Mouse (Mus musculus): Measurements from ENCODE around the gene Ttc27. TPM values are rescaled to one million over a fixed set of nuclear protein-coding genes. Genes with fewer than 3 reads are reported as not detected.

Gene Ttc27
- polyA plus RNA-seq, 1 experiment from 2014 or later = 8.8 TPM

GRCm38 (mm10) chr17:74860180-74860993 lies 142.9 kb downstream of the Ttc27 start:
- Histone ChIP-seq H3K4me1 (ENCODE audit: insufficient read depth, low read depth, low read length) (no peaks in the 10 kb centered on the region; the same call in 1 of the 2 replicates), H3K9me3 (ENCODE audit: low read length) (no peaks in the 10 kb centered on the region)

DNA sequence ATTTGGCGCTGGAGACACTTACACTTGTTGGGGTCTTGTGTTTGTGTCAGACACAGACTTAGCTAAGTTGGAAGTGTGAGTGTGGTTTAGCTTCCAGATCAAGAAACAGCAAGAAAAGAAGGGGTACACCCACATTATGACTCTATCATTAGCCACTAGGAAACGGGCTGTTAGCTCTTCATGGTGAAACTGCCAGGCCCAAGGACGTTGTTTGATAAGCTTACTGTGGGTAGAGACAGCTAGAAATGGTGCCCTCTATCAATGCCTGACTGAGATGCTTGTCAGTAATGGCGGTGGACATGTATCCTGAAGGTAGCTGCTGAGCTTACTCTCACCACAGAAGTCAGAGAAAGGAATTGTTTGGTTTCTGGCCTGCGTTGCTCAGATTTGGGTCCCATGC lies 146.3 kb downstream of the Ttc27 start:
- Histone ChIP-seq H3K27ac (ENCODE audit: low read length) (no peak overlapping the region), H3K36me3 (ENCODE audit: insufficient read depth, low read length) (no peaks in the 10 kb centered on the region), H3K9ac (replicated peaks; ENCODE audit: low read depth) (no peak overlapping the region), H3K27me3 (replicated peaks; ENCODE audit: insufficient read depth, low read length) (no peaks in the 10 kb centered on the region), H3K9me3 (ENCODE audit: low read length) (no peaks in the 10 kb centered on the region), H3K4me1 (ENCODE audit: insufficient read depth, low read depth, low read length) (peaks cover 7% of the 10 kb centered on the region; the same call in 1 of the 2 replicates), H3K4me2 (replicated peaks; ENCODE audit: low read depth, low read length) (no peak overlapping the region), H3K4me3 (ENCODE audit: low read depth, low read length) (no peak overlapping the region)
- TF ChIP-seq EP300 (IDR thresholded peaks at IDR 0.05) = no peak
- TF ChIP-seq CTCF (IDR thresholded peaks at IDR 0.05) = no peak
- ATAC-seq (no peak), DNase-seq (ENCODE audit: low spot score) (no peak)
- WGBS = 88% methylated on average over 5 of the region's 5 CpGs

More at GRCm38 (mm10) chr17:74860180-74860993, 142.9 kb downstream of the Ttc27 start:
- TF ChIP-seq CTCF (IDR thresholded peaks at IDR 0.05) = no peak
- no peak for TF ChIP-seq EP300 (IDR thresholded peaks at IDR 0.05)
- H3K36me3 ChIP-seq (ENCODE audit: insufficient read depth, low read length) = no peaks in the 10 kb centered on the region
- DNase-seq (ENCODE audit: low spot score) (no peak), ATAC-seq (no peak)
- 50% methylated on average over 17 of the region's 17 CpGs for WGBS
- H3K27ac ChIP-seq (ENCODE audit: low read length) = no peak overlapping the region
- H3K9ac ChIP-seq (replicated peaks; ENCODE audit: low read depth) = no peak overlapping the region
- H3K27me3 ChIP-seq (replicated peaks; ENCODE audit: insufficient read depth, low read length) = no peaks in the 10 kb centered on the region
- H3K4me3 ChIP-seq (ENCODE audit: low read depth, low read length) = no peak overlapping the region
- H3K4me2 ChIP-seq (replicated peaks; ENCODE audit: low read depth, low read length) = no peak overlapping the region

DNA sequence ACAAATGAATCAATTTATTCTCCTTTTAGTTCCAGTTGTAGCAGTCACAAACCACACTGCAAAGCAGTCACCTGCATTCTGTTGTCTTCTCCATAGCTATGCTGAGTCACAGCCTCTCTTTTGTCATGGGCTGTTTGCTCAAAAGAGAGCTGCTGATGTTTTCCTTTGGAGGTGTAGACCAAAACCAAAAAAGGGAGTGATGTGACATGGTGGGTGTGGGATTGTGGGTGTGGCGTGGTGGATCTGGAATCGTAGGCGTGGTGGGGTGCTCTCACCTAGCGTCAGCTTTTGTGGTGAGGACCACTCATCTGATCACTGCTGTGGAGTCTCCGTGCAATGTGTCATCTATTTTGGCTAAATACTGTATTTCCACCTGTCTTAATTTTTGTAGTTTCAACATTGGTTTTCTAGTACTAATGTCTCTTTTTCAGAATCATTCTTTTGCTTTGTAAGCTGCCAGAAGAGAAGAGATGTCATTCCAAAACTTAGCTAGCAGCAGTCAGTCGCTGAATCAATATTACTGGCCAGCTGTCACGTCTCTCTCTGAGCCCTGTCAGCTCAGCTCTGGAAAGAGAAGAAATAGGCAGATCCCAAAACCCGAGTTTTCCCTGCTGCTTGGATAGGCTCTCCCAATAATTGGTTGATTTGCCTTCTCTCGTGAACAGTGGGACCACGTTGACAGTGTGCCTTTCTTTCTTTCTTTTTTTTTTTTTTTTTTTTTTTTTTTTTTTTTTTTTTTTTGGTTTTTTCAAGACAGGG lies 147.4 kb downstream of the Ttc27 start:
- H3K27me3 ChIP-seq (replicated peaks; ENCODE audit: insufficient read depth, low read length) = no peaks in the 10 kb centered on the region
- no peak overlapping the region for H3K4me3 ChIP-seq (ENCODE audit: low read depth, low read length)
- ATAC-seq (no peak), DNase-seq (ENCODE audit: low spot score) (peak; percentile 45)
- peaks cover 14% of the 10 kb centered on the region; the same call in 1 of the 2 replicates for H3K4me1 ChIP-seq (ENCODE audit: insufficient read depth, low read depth, low read length)
- H3K36me3 ChIP-seq (ENCODE audit: insufficient read depth, low read length) = no peaks in the 10 kb centered on the region
- TF ChIP-seq CTCF (IDR thresholded peaks at IDR 0.05) (no peak), EP300 (IDR thresholded peaks at IDR 0.05) (no peak)
- 73% methylated on average over 10 of the region's 10 CpGs for WGBS
- H3K27ac ChIP-seq (ENCODE audit: low read length) = no peak overlapping the region
- H3K9ac ChIP-seq (replicated peaks; ENCODE audit: low read depth) = no peak overlapping the region
- H3K9me3 ChIP-seq (ENCODE audit: low read length) = no peaks in the 10 kb centered on the region
- no peak overlapping the region for H3K4me2 ChIP-seq (replicated peaks; ENCODE audit: low read depth, low read length)

- Histone ChIP-seq H3K36me3 (ENCODE audit: insufficient read depth, low read length) (no peaks in the 10 kb centered on the region), H3K4me1 (ENCODE audit: insufficient read depth, low read depth, low read length) (peaks cover 18% of the 10 kb centered on the region; the same call in 1 of the 2 replicates), H3K9ac (replicated peaks; ENCODE audit: low read depth) (no peak overlapping the region), H3K4me3 (ENCODE audit: low read depth, low read length) (no peak overlapping the region), H3K27ac (ENCODE audit: low read length) (peak overlapping the region; percentile 52), H3K4me2 (replicated peaks; ENCODE audit: low read depth, low read length) (no peak overlapping the region), H3K27me3 (replicated peaks; ENCODE audit: insufficient read depth, low read length) (no peaks in the 10 kb centered on the region), H3K9me3 (ENCODE audit: low read length) (no peaks in the 10 kb centered on the region)
- WGBS = 67% methylated on average over 16 of the region's 16 CpGs
- TF ChIP-seq CTCF (IDR thresholded peaks at IDR 0.05) (no peak), EP300 (IDR thresholded peaks at IDR 0.05) (no peak)
- no peak for ATAC-seq
- DNase-seq (ENCODE audit: low spot score) = no peak
Measured at GRCm38 (mm10) chr17:74865694-74866564, 148.4 kb downstream of the Ttc27 start.

- Histone ChIP-seq H3K27ac (ENCODE audit: low read length) (peak overlapping the region; percentile 52), H3K9ac (replicated peaks; ENCODE audit: low read depth) (no peak overlapping the region), H3K27me3 (replicated peaks; ENCODE audit: insufficient read depth, low read length) (no peaks in the 10 kb centered on the region), H3K9me3 (ENCODE audit: low read length) (no peaks in the 10 kb centered on the region), H3K36me3 (ENCODE audit: insufficient read depth, low read length) (no peaks in the 10 kb centered on the region), H3K4me1 (ENCODE audit: insufficient read depth, low read depth, low read length) (peaks cover 18% of the 10 kb centered on the region; the same call in 1 of the 2 replicates), H3K4me2 (replicated peaks; ENCODE audit: low read depth, low read length) (no peak overlapping the region), H3K4me3 (ENCODE audit: low read depth, low read length) (no peak overlapping the region)
- 21% methylated on average over 11 of the region's 11 CpGs for WGBS
- TF ChIP-seq EP300 (IDR thresholded peaks at IDR 0.05) (peak; percentile 82), CTCF (IDR thresholded peaks at IDR 0.05) (no peak)
- peak; percentile 47 for ATAC-seq
- DNase-seq (ENCODE audit: low spot score) = peak; percentile 74
Measured at GRCm38 (mm10) chr17:74866565-74867507, 149.3 kb downstream of the Ttc27 start.

All from lung, postnatal 0 days (tissue).